Mouse (Mus musculus) hindbrain, embryonic 14.5 days (tissue): ENCODE data around the gene Gabrg3. TPM values are rescaled to one million over a fixed set of nuclear protein-coding genes. Genes with fewer than 3 reads are reported as not detected.
A peak's percentile ranks its signal among the peaks of the same experiment; 100 is the strongest.

Experiments
- ATAC-seq: fragments of 200-750 bp; cut with Nextera tagmentation; 2 replicates; pipeline ENCODE4 v1.8.0; 2017; ENCODE audit warnings: moderate number of reproducible peaks, mild to moderate bottlenecking, moderate TSS enrichment, moderate library complexity; ENCODE audit not compliant: low FRiP score
- DNase-seq: peaks from one replicate; pipeline ENCODE4 v3.0.0-alpha.2; 2015; ENCODE audit warnings: low spot score
- H3K27ac ChIP-seq: fragments of 300-500 bp; sonication (generic); 2 replicates; pipeline ENCODE4 v1.5.1; 2014; ENCODE audit warnings: mild to moderate bottlenecking, moderate library complexity
- H3K27me3 ChIP-seq: fragments of 300-500 bp; sonication (generic); 2 replicates; pipeline ENCODE4 v1.6.1; 2014; ENCODE audit warnings: mild to moderate bottlenecking, low read length, mixed read lengths; ENCODE audit not compliant: control insufficient read depth, insufficient read depth
- H3K36me3 ChIP-seq: fragments of 300-500 bp; sonication (generic); replicated peaks from 2 replicates; pipeline ENCODE4 v1.6.1; 2014; ENCODE audit not compliant: control insufficient read depth, insufficient read depth
- H3K4me1 ChIP-seq: fragments of 300-500 bp; sonication (generic); replicated peaks from 2 replicates; pipeline ENCODE4 v1.6.1; 2014; ENCODE audit warnings: antibody characterized with exemption, low read length, mixed read lengths; ENCODE audit not compliant: control insufficient read depth, insufficient read depth
- H3K4me2 ChIP-seq: fragments of 300-500 bp; sonication (generic); replicated peaks from 2 replicates; pipeline ENCODE4 v1.6.1; 2014; ENCODE audit warnings: mild to moderate bottlenecking, moderate library complexity
- H3K4me3 ChIP-seq: fragments of 300-500 bp; sonication (generic); replicated peaks from 2 replicates; pipeline ENCODE4 v1.5.1; 2014; ENCODE audit warnings: mild to moderate bottlenecking, low read length
- H3K9ac ChIP-seq: fragments of 300-500 bp; sonication (generic); 2 replicates; pipeline ENCODE4 v1.6.1; 2014
- H3K9me3 ChIP-seq: fragments of 300-500 bp; sonication (generic); 2 replicates; pipeline ENCODE4 v1.6.1; 2016; ENCODE audit warnings: low read length; ENCODE audit not compliant: control insufficient read depth
- WGBS: fragments of 180-500 bp; shearing (Covaris S2); extraction: QIAGEN DNeasy Blood & Tissue Kit; methylation state at CpG from one replicate; pipeline ENCODE4 v1.1.7; 2014; 5-methylcytosine and 5-hydroxymethylcytosine counted together
- polyA plus RNA-seq: library from polyadenylated mRNA; unstranded; fragments of >200 nt; fragmentation: Nextera tagmentation; extraction: Ambion mirVana; gene quantifications from 2 replicates; pipeline ENCODE4 v1.2.1, GENCODE M21; 2014

Gene Gabrg3
- polyA plus RNA-seq, result 7.3 and 9.9 TPM in 2 replicates

GRCm38 (mm10) chr7:57386517-57387340 lies at the start of gene Gabrg3:
Gene Gabrg3, minus strand, starts transcription at chr7:57387188.
- peak; percentile 82 for ATAC-seq
- peak within 1 kb of the TSS; percentile 69 for H3K27ac ChIP-seq
- 2% methylated on average over 67 of the region's 71 CpGs for WGBS

GRCm38 (mm10) chr7:57422675-57423074 lies 35.7 kb upstream of the Gabrg3 start:
- WGBS, result 90% methylated on average over 1 of the region's 1 CpGs
- no peaks in the 10 kb centered on the region for H3K4me1 ChIP-seq
- no peak overlapping the region for H3K9ac ChIP-seq
- H3K27me3 ChIP-seq, result no peaks in the 10 kb centered on the region
- no peak overlapping the region for H3K27ac ChIP-seq
- H3K36me3 ChIP-seq, result no peaks in the 10 kb centered on the region
- DNase-seq (no peak), ATAC-seq (no peak)
- H3K4me3 ChIP-seq, result no peak overlapping the region
- H3K4me2 ChIP-seq, result no peak overlapping the region
- H3K9me3 ChIP-seq, result no peaks in the 10 kb centered on the region

More at GRCm38 (mm10) chr7:57386517-57387340, at the start of gene Gabrg3:
- Histone ChIP-seq H3K9me3 (no peaks in the 10 kb centered on the region), H3K4me3 (peak within 1 kb of the TSS; percentile 77), H3K27me3 (0 out of 2 replicates have a peak, but pooled peaks cover 7% of the 10 kb centered on the region), H3K36me3 (no peaks in the 10 kb centered on the region), H3K9ac (peak within 1 kb of the TSS; percentile 81), H3K4me2 (peak within 1 kb of the TSS; percentile 96), H3K4me1 (no peaks in the 10 kb centered on the region)
- peak; percentile 39 for DNase-seq

DNA sequence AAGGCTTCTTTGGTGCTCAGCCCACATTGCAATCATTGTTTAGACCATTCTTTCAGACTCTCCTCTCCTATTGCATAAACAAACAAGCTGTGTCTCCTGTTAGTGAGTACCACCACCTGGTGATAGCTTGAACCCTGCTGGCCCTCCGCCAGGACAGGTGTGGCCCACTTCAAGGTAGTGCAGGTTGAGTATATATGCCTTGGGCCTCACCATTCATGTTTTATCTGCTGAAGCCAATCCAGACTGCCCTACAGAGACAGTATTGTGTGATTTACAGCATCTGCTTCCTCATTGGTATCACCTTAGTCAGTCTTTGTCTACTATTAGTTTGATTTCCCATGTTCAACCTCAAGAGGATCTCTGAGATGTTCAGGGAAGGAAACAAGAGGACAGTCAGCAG lies 34.1 kb upstream of the Gabrg3 start:
- Histone ChIP-seq H3K27ac (no peak overlapping the region), H3K27me3 (no peaks in the 10 kb centered on the region), H3K4me2 (no peak overlapping the region), H3K9me3 (no peaks in the 10 kb centered on the region), H3K36me3 (no peaks in the 10 kb centered on the region), H3K4me3 (no peak overlapping the region), H3K9ac (no peak overlapping the region), H3K4me1 (no peaks in the 10 kb centered on the region)
- no peak for ATAC-seq
- no peak for DNase-seq
- 93% methylated on average over 1 of the region's 1 CpGs for WGBS

GRCm38 (mm10) chr7:57419392-57419791 lies 32.4 kb upstream of the Gabrg3 start, which contains the start of gene Gabrb3:
Gene Gabrb3, plus strand, starts transcription at chr7:57419692.
- Histone ChIP-seq H3K4me1 (no peaks in the 10 kb centered on the region), H3K27ac (no peak within 1 kb of the TSS), H3K4me2 (no peak within 1 kb of the TSS), H3K27me3 (no peaks in the 10 kb centered on the region), H3K36me3 (no peaks in the 10 kb centered on the region), H3K9ac (no peak within 1 kb of the TSS), H3K4me3 (no peak within 1 kb of the TSS), H3K9me3 (no peaks in the 10 kb centered on the region)
- ATAC-seq, result no peak
- DNase-seq, result no peak
- 89% methylated on average over 2 of the region's 2 CpGs for WGBS

DNA sequence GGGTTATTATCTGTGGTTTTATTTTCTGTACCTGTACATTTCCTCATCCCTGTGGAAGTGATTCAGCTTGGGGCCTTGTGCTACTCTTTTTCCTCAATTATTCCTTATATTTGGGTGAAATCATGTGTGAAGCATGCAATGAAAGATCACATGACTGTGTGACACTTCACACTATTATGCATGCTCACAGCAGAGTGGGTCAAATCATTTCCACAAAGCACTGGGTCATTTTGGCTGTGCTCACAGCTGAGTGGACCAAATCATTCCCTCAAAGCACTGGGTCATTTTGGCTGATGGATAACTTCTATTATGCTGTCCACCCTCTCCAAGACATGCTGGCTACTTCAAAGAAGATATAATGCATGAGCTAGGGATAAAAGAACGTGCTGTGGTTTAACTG lies 25.9 kb upstream of the Gabrg3 start:
- no peak overlapping the region for H3K27ac ChIP-seq
- H3K36me3 ChIP-seq, result no peaks in the 10 kb centered on the region

GRCm38 (mm10) chr7:57411163-57411562 lies 24.2 kb upstream of the Gabrg3 start:
- no peak overlapping the region for H3K4me3 ChIP-seq
- WGBS, result 76% methylated on average over 4 of the region's 4 CpGs
- no peak for ATAC-seq
- H3K9ac ChIP-seq, result no peak overlapping the region
- no peaks in the 10 kb centered on the region for H3K36me3 ChIP-seq
- no peak overlapping the region for H3K27ac ChIP-seq
- H3K27me3 ChIP-seq, result no peaks in the 10 kb centered on the region
- DNase-seq, result no peak
- no peaks in the 10 kb centered on the region for H3K9me3 ChIP-seq
- no peaks in the 10 kb centered on the region for H3K4me1 ChIP-seq
- no peak overlapping the region for H3K4me2 ChIP-seq

More for the DNA sequence above, 25.9 kb upstream of the Gabrg3 start:
- Histone ChIP-seq H3K9ac (no peak overlapping the region), H3K27me3 (no peaks in the 10 kb centered on the region), H3K4me1 (no peaks in the 10 kb centered on the region), H3K9me3 (no peaks in the 10 kb centered on the region), H3K4me3 (no peak overlapping the region), H3K4me2 (no peak overlapping the region)
- ATAC-seq (no peak), DNase-seq (no peak)
- 22% methylated on average over 1 of the region's 1 CpGs for WGBS

DNA sequence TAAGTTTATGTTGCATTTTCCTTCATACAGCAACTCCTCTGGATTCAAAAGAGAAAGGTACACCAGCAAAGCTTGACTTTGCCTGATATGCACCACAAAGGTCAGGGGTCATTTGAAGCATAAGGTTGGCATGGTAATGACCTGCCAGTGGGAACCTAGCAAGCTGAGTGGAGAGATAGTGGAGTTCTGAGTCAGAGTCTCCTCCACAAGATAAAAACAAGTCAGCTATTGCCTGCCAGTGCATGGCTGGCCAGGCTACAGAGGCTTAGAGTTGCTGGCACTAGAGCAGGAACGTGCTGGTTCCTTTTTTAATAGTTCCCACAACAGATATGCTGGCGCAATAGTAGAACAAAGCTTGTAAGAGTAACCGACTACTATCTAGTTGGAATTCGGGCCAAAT lies 6.6 kb upstream of the Gabrg3 start:
- no peak overlapping the region for H3K27ac ChIP-seq
- no peaks in the 10 kb centered on the region for H3K27me3 ChIP-seq
- no peak overlapping the region for H3K4me2 ChIP-seq
- no peak overlapping the region for H3K4me3 ChIP-seq
- DNase-seq (no peak), ATAC-seq (no peak)
- no peaks in the 10 kb centered on the region for H3K9me3 ChIP-seq
- no peaks in the 10 kb centered on the region for H3K36me3 ChIP-seq
- H3K4me1 ChIP-seq, result no peaks in the 10 kb centered on the region
- whole genome bisulfite sequencing, result 91% methylated on average over 4 of the region's 4 CpGs
- H3K9ac ChIP-seq, result no peak overlapping the region

- no peak overlapping the region for H3K27ac ChIP-seq
- DNase-seq (no peak), ATAC-seq (no peak)
- H3K4me2 ChIP-seq, result no peak overlapping the region
- H3K9me3 ChIP-seq, result no peaks in the 10 kb centered on the region
- no peaks in the 10 kb centered on the region for H3K36me3 ChIP-seq
- H3K4me1 ChIP-seq, result no peaks in the 10 kb centered on the region
- no peak overlapping the region for H3K4me3 ChIP-seq
- no peak overlapping the region for H3K9ac ChIP-seq
- 0 out of 2 replicates have a peak, but pooled peaks cover 7% of the 10 kb centered on the region for H3K27me3 ChIP-seq
- 55% methylated on average over 4 of the region's 4 CpGs for WGBS
These were observed 3.1 kb upstream of the Gabrg3 start for GRCm38 (mm10) chr7:57390046-57390445.

GRCm38 (mm10) chr7:57387341-57387654 lies 310 bp upstream of the Gabrg3 start:
- peak overlapping the region; percentile 77 for H3K4me3 ChIP-seq
- H3K4me1 ChIP-seq, result no peaks in the 10 kb centered on the region
- no peaks in the 10 kb centered on the region for H3K36me3 ChIP-seq
- peak overlapping the region; percentile 96 for H3K4me2 ChIP-seq
- ATAC-seq, result no peak
- DNase-seq, result peak; percentile 35
- H3K9ac ChIP-seq, result peak overlapping the region; percentile 81
- no peaks in the 10 kb centered on the region for H3K9me3 ChIP-seq
- H3K27ac ChIP-seq, result no peak overlapping the region
- 18% methylated on average over 6 of the region's 6 CpGs for WGBS
- H3K27me3 ChIP-seq, result 0 out of 2 replicates have a peak, but pooled peaks cover 7% of the 10 kb centered on the region
